Mouse (Mus musculus) layer of hippocampus, postnatal 10 days (tissue): ENCODE measurements at regions not wholly inside any gene's neighbourhood (a gene's known extent, or its start where the extent isn't known, plus 50 kb on each side); places are given as distances from the start of the nearest gene placed in this dataset.
A peak's percentile ranks its signal among the peaks of the same experiment; 100 is the strongest.

ENCODE experiments used
- DNase-seq, 2 experiments: peaks; one replicate each; pipeline ENCODE4 v3.0.0; 2021; ENCODE audit warnings: low spot score in 2 of 2

- no peak for DNase-seq
These were observed 506.9 kb downstream of the Flrt2 start for GRCm38 (mm10) chr12:96198928-96199327.

- DNase-seq, result no peak
These were observed 509.8 kb downstream of the Flrt2 start for GRCm38 (mm10) chr12:96201855-96202254.

GRCm38 (mm10) chr12:96226446-96226845 is 534.4 kb downstream of the Flrt2 start:
- DNase-seq, result no peak

- no peak for DNase-seq
These were observed 536.7 kb downstream of the Flrt2 start for GRCm38 (mm10) chr12:96228714-96229113.

GRCm38 (mm10) chr12:96235510-96235909 is 543.5 kb downstream of the Flrt2 start:
- no peak for DNase-seq

- no peak for DNase-seq
These were observed 544.0 kb downstream of the Flrt2 start for GRCm38 (mm10) chr12:96235996-96236525.

GRCm38 (mm10) chr12:96239642-96240041 is 547.6 kb downstream of the Flrt2 start:
- DNase-seq, result no peak

- no peak for DNase-seq
These were observed 570.0 kb downstream of the Flrt2 start for GRCm38 (mm10) chr12:96261978-96262377.

- no peak for DNase-seq
These were observed 583.9 kb downstream of the Flrt2 start for GRCm38 (mm10) chr12:96275894-96276293.

GRCm38 (mm10) chr12:96311137-96311536 is 619.1 kb downstream of the Flrt2 start:
- DNase-seq, result peak; percentile 45 to 65

- DNase-seq, result no peak
These were observed 631.2 kb downstream of the Flrt2 start for GRCm38 (mm10) chr12:96323061-96323786.

GRCm38 (mm10) chr12:96351143-96351542 is 659.1 kb downstream of the Flrt2 start:
- no peak for DNase-seq

GRCm38 (mm10) chr12:96378924-96379323 is 686.9 kb downstream of the Flrt2 start:
- no peak for DNase-seq

GRCm38 (mm10) chr12:96419104-96419503 is 727.1 kb downstream of the Flrt2 start:
- no peak for DNase-seq

- DNase-seq, result no peak
These were observed 727.5 kb downstream of the Flrt2 start for GRCm38 (mm10) chr12:96419567-96419966.

- no peak for DNase-seq
These were observed 735.6 kb downstream of the Flrt2 start for GRCm38 (mm10) chr12:96427589-96427988.

GRCm38 (mm10) chr12:96442546-96442945 is 750.5 kb downstream of the Flrt2 start:
- no peak for DNase-seq

GRCm38 (mm10) chr12:96453374-96453773 is 761.3 kb downstream of the Flrt2 start:
- no peak for DNase-seq

GRCm38 (mm10) chr12:96476344-96476743 is 784.3 kb downstream of the Flrt2 start:
- no peak for DNase-seq

GRCm38 (mm10) chr12:96488448-96488960 is 796.5 kb downstream of the Flrt2 start:
- no peak for DNase-seq

- DNase-seq, result no peak
These were observed 817.6 kb downstream of the Flrt2 start for GRCm38 (mm10) chr12:96509658-96510057.

GRCm38 (mm10) chr12:96558824-96559223 is 866.8 kb downstream of the Flrt2 start:
- DNase-seq, result no peak

GRCm38 (mm10) chr12:96594845-96595244 is 902.8 kb downstream of the Flrt2 start:
- DNase-seq, result no peak
